Mouse (Mus musculus) midbrain, postnatal 0 days (tissue): ENCODE data around the gene Tacc2. TPM values are rescaled to one million over a fixed set of nuclear protein-coding genes. Genes with fewer than 3 reads are reported as not detected.

Experiments
- ATAC-seq: fragments of 200-750 bp; cut with Nextera tagmentation; 2 replicates; pipeline ENCODE4 v1.8.0; 2017; ENCODE audit warnings: moderate number of reproducible peaks, mild to moderate bottlenecking, moderate TSS enrichment, moderate library complexity; ENCODE audit not compliant: low FRiP score
- DNase-seq: peaks from one replicate; pipeline ENCODE4 v3.0.0-alpha.2; 2015; ENCODE audit warnings: low spot score
- H3K27ac ChIP-seq: fragments of 300-500 bp; sonication (generic); 2 replicates; pipeline ENCODE4 v1.5.1; 2014; ENCODE audit warnings: low read depth, mild to moderate bottlenecking, low read length, mixed read lengths
- H3K27me3 ChIP-seq: fragments of 300-500 bp; sonication (generic); 2 replicates; pipeline ENCODE4 v1.6.1; 2014; ENCODE audit warnings: low read length, control low read depth, mixed read lengths; ENCODE audit not compliant: insufficient read depth
- H3K36me3 ChIP-seq: fragments of 300-500 bp; sonication (generic); 2 replicates; pipeline ENCODE4 v1.6.1; 2014; ENCODE audit warnings: low read length, control low read depth, mixed read lengths; ENCODE audit not compliant: insufficient read depth
- H3K4me1 ChIP-seq: fragments of 300-500 bp; sonication (generic); 2 replicates; pipeline ENCODE4 v1.6.1; 2014; ENCODE audit warnings: mild to moderate bottlenecking, control low read depth, antibody characterized with exemption, low read length, mixed read lengths; ENCODE audit not compliant: insufficient read depth
- H3K4me2 ChIP-seq: fragments of 300-500 bp; sonication (generic); 2 replicates; pipeline ENCODE4 v1.6.1; 2014; ENCODE audit warnings: low read depth, mild to moderate bottlenecking, low read length, mixed read lengths; ENCODE audit not compliant: poor library complexity, severe bottlenecking
- H3K4me3 ChIP-seq: fragments of 300-500 bp; sonication (generic); 2 replicates; pipeline ENCODE4 v1.5.1; 2014; ENCODE audit warnings: low read depth, mild to moderate bottlenecking, low read length, moderate library complexity
- H3K9ac ChIP-seq: fragments of 300-500 bp; sonication (generic); replicated peaks from 2 replicates; pipeline ENCODE4 v1.6.1; 2014; ENCODE audit warnings: mild to moderate bottlenecking, low read length, moderate library complexity, mixed read lengths; ENCODE audit not compliant: poor library complexity, severe bottlenecking
- H3K9me3 ChIP-seq: fragments of 300-500 bp; sonication (generic); 2 replicates; pipeline ENCODE4 v1.6.1; 2016; ENCODE audit warnings: low read length, control low read depth
- CTCF ChIP-seq: IDR thresholded peaks from 2 replicates; pipeline ENCODE4 v1.5.1; 2016; ENCODE audit warnings: antibody characterized with exemption, mild to moderate bottlenecking
- WGBS: fragments of 180-500 bp; shearing (Covaris S2); extraction: QIAGEN DNeasy Blood & Tissue Kit; methylation state at CpG from one replicate; pipeline ENCODE4 v1.1.7; 2014; 5-methylcytosine and 5-hydroxymethylcytosine counted together
- polyA plus RNA-seq: library from polyadenylated mRNA; unstranded; fragments of >200 nt; fragmentation: Nextera tagmentation; extraction: Ambion mirVana; gene quantifications from 2 replicates; pipeline ENCODE4 v1.2.1, GENCODE M21; 2015
- total RNA-seq: library from RNA; depleted of rRNA; stranded (reverse); fragments of >200 nt; gene quantifications from 2 replicates; pipeline ENCODE4 v1.2.3, GENCODE M21; 2014

Tacc2 gene
- total and polyA plus RNA-seq, 2 experiments from 2014 or later, result 54.8 to 55.9 TPM

DNA sequence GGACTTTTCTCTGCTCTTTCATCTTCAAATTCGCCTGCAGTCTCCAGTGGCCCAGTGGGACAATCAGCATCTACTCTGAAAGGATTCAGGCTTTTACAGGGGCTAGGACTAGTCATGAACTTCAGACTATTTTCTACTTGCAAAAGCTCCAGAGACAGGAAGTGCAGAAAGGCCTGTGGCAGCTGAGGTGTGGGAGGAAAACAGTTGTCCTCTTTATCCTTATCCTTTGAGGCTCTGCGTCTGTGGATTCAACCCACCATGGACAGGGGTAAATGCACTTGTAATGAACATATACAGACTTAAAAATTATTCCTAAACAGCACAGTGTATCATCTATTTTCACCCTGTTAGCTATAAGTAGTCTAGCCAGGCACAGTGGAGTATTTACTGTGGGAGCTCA, 27.2 kb downstream of the Tacc2 start:
- DNase-seq (no peak), ATAC-seq (no peak)
- H3K27ac ChIP-seq, result no peak overlapping the region
- H3K9ac ChIP-seq, result no peak overlapping the region
- no peaks in the 10 kb centered on the region for H3K36me3 ChIP-seq
- WGBS, result 78% methylated on average over 2 of the region's 2 CpGs
- H3K27me3 ChIP-seq, result no peaks in the 10 kb centered on the region
- H3K4me2 ChIP-seq, result no peak overlapping the region
- TF ChIP-seq CTCF, result no peak
- H3K4me1 ChIP-seq, result no peaks in the 10 kb centered on the region
- no peak overlapping the region for H3K4me3 ChIP-seq
- H3K9me3 ChIP-seq, result no peaks in the 10 kb centered on the region

DNA sequence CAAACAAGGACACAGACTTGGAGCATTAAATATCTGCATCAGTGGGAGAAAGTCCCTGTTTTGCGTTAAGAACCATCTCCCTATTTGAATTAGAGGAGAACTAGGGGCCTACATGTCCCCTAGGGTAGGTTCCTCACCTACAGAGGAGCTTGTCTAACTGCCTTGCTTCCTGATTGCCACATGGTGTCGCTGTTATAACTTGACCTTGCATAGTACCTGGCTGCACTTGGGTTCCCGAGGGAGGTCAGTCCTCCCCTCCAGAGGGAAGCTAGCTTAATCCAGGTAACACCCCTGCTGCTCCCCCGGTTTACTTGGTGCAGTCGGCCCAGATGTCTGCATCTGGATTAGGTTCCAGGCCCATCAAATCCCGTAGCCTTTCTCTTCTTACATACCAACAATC, 27.9 kb downstream of the Tacc2 start:
- no peaks in the 10 kb centered on the region for H3K4me1 ChIP-seq
- H3K4me2 ChIP-seq, result no peak overlapping the region
- ATAC-seq, result no peak
- DNase-seq, result no peak
- H3K9me3 ChIP-seq, result no peaks in the 10 kb centered on the region
- H3K27ac ChIP-seq, result no peak overlapping the region
- no peaks in the 10 kb centered on the region for H3K36me3 ChIP-seq
- whole genome bisulfite sequencing, result 37% methylated on average over 6 of the region's 6 CpGs
- peak; percentile 66 for TF ChIP-seq CTCF
- no peaks in the 10 kb centered on the region for H3K27me3 ChIP-seq
- H3K9ac ChIP-seq, result no peak overlapping the region
- H3K4me3 ChIP-seq, result no peak overlapping the region

DNA sequence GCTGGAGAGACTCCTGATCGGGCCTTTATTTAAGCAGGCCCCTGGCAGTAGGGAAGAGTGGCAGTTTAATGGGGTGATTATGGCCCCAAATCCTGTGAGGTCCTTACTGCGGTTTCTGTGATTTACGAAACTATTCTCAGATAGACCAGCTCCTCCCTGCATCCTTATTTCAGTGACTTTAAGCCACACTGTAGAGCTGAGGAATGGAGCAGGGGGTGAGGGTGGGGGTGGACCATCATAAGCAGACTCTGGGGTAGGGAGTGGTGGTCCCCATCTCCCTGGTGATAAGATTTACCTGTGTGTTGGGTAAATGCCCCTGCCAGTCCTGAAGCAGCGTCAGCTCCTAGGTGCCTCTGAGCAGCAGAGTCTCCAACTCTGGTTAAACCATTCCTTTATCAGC, 29.7 kb downstream of the Tacc2 start:
- TF ChIP-seq CTCF, result no peak
- H3K27ac ChIP-seq, result no peak overlapping the region
- 58% methylated on average over 4 of the region's 4 CpGs for WGBS
- no peaks in the 10 kb centered on the region for H3K4me1 ChIP-seq
- H3K9me3 ChIP-seq, result no peaks in the 10 kb centered on the region
- H3K4me2 ChIP-seq, result no peak overlapping the region
- no peaks in the 10 kb centered on the region for H3K27me3 ChIP-seq
- DNase-seq, result no peak
- H3K4me3 ChIP-seq, result no peak overlapping the region
- no peak for ATAC-seq
- no peaks in the 10 kb centered on the region for H3K36me3 ChIP-seq
- H3K9ac ChIP-seq, result no peak overlapping the region

DNA sequence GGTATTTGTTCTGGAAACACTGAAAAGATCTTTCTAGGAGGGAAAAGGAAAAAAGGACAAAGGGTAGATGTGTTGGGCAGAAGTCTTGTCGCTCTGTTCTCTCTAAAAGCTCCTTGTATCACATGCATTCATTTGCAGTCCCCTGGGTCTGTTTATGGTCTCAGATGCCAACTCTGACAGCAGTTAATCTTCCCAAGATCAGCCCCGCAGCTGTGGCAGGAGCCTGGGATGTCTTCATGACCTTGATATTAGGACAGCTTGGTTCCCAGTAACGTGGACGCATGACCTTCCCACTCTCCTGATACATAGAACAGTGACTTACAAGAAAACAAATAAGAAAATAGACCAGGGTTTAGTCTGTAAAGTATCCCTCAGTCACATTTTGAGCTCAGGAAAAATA, 36.7 kb downstream of the Tacc2 start:
- no peaks in the 10 kb centered on the region for H3K4me1 ChIP-seq
- H3K36me3 ChIP-seq, result no peaks in the 10 kb centered on the region
- 48% methylated on average over 4 of the region's 4 CpGs for WGBS
- no peak for ATAC-seq
- H3K4me2 ChIP-seq, result no peak overlapping the region
- H3K9ac ChIP-seq, result no peak overlapping the region
- peak; percentile 22 for DNase-seq
- H3K27ac ChIP-seq, result no peak overlapping the region
- no peaks in the 10 kb centered on the region for H3K27me3 ChIP-seq
- no peak overlapping the region for H3K4me3 ChIP-seq
- TF ChIP-seq CTCF, result no peak
- no peaks in the 10 kb centered on the region for H3K9me3 ChIP-seq

DNA sequence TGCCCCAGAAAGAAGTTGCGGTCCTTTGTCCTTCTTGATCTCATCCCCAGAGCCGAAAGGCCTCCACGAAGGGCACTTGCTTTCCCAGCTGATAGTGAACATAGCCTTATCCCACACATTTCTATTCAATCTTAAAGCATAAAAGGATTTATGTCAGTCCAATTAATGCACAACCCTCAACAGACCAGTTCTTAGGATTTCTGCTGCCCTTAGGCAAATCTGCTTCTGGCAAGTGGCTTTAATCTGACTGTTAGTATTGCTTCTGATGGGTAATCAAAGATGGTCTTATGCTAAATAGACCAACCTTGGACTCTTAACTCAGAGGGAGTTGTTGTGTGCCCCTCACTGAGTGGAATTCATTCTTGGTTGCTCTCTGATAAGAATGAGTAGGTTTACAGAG, 40.4 kb downstream of the Tacc2 start:
- 40% methylated on average over 3 of the region's 3 CpGs for whole genome bisulfite sequencing
- H3K4me3 ChIP-seq, result no peak overlapping the region
- TF ChIP-seq CTCF, result no peak
- no peak overlapping the region for H3K4me2 ChIP-seq
- DNase-seq (no peak), ATAC-seq (no peak)
- no peaks in the 10 kb centered on the region for H3K9me3 ChIP-seq
- H3K27ac ChIP-seq, result no peak overlapping the region
- no peaks in the 10 kb centered on the region for H3K36me3 ChIP-seq
- no peaks in the 10 kb centered on the region for H3K27me3 ChIP-seq
- no peak overlapping the region for H3K9ac ChIP-seq
- no peaks in the 10 kb centered on the region for H3K4me1 ChIP-seq

- ATAC-seq, result no peak
- WGBS, result 88% methylated on average over 2 of the region's 2 CpGs
Measured at GRCm38 (mm10) chr7:130621068-130621467, 43.8 kb downstream of the Tacc2 start.

More at GRCm38 (mm10) chr7:130621068-130621467, 43.8 kb downstream of the Tacc2 start:
- Histone ChIP-seq H3K4me1 (no peaks in the 10 kb centered on the region), H3K9me3 (no peaks in the 10 kb centered on the region), H3K27ac (no peak overlapping the region), H3K27me3 (no peaks in the 10 kb centered on the region), H3K4me2 (no peak overlapping the region), H3K9ac (no peak overlapping the region), H3K4me3 (no peak overlapping the region), H3K36me3 (no peaks in the 10 kb centered on the region)
- no peak for TF ChIP-seq CTCF
- DNase-seq, result no peak
